Mouse (Mus musculus) MEL (cell line): ENCODE measurements around the gene Sult2b1.

Experiments used
- CTCF ChIP-seq, 3 experiments: IDR thresholded peaks in 2 of 3; conservative IDR thresholded peaks in 1 of 3; 2 replicates each; pipeline ENCODE4 v1.5.1; 2011 to 2012; ENCODE audit warnings: low read length in 3 of 3, low read depth in 2 of 3, mild to moderate bottlenecking in 2 of 3, improper control_type of control experiment in 1 of 3, inconsistent platforms in 1 of 3, mixed read lengths in 1 of 3, moderate library complexity in 1 of 3; ENCODE audit not compliant: control insufficient read depth in 1 of 3, insufficient read depth in 1 of 3, poor library complexity in 1 of 3, severe bottlenecking in 1 of 3
- EP300 ChIP-seq, 2 experiments: IDR thresholded peaks; 2 replicates each; pipeline ENCODE4 v1.6.1; 2011; ENCODE audit warnings: improper control_type of control experiment in 2 of 2, low read length in 2 of 2, low read depth in 1 of 2, mild to moderate bottlenecking in 1 of 2
- ETS1 ChIP-seq: IDR thresholded peaks from 2 replicates; pipeline ENCODE4 v1.6.1; 2012; ENCODE audit warnings: low read depth, mild to moderate bottlenecking, inconsistent platforms, low read length, improper control_type of control experiment, moderate library complexity
- MAX ChIP-seq: IDR thresholded peaks from 2 replicates; pipeline ENCODE4 v1.6.1; 2011; ENCODE audit warnings: low read length, improper control_type of control experiment
- MAZ ChIP-seq: IDR thresholded peaks from 2 replicates; pipeline ENCODE4 v1.6.1; 2012; ENCODE audit warnings: low read depth, mild to moderate bottlenecking, inconsistent platforms, low read length, improper control_type of control experiment
- POLR2A ChIP-seq, 2 experiments: IDR thresholded peaks; 2 replicates each; pipeline ENCODE4 v1.6.1; 2011 to 2012; ENCODE audit warnings: low read length in 2 of 2, mild to moderate bottlenecking in 2 of 2, control low read depth in 1 of 2, improper control_type of control experiment in 1 of 2, low read depth in 1 of 2, moderate library complexity in 1 of 2; ENCODE audit not compliant: control insufficient read depth in 1 of 2, insufficient read depth in 1 of 2, poor library complexity in 1 of 2
- POLR2AphosphoS2 ChIP-seq: IDR thresholded peaks from 2 replicates; pipeline ENCODE4 v1.6.1; 2011; ENCODE audit warnings: low read length, improper control_type of control experiment
- TBP ChIP-seq: IDR thresholded peaks from 2 replicates; pipeline ENCODE4 v1.8.0; 2011; ENCODE audit warnings: low read depth, low read length, improper control_type of control experiment
- TCF12 ChIP-seq: IDR thresholded peaks from 2 replicates; pipeline ENCODE4 v1.6.1; 2014; ENCODE audit warnings: low read depth, mild to moderate bottlenecking, inconsistent platforms, low read length, improper control_type of control experiment, moderate library complexity
- USF1 ChIP-seq: IDR thresholded peaks from 2 replicates; pipeline ENCODE4 v1.6.1; 2014; ENCODE audit warnings: low read depth, mild to moderate bottlenecking, inconsistent platforms, low read length, improper control_type of control experiment, moderate library complexity
- USF2 ChIP-seq, 2 experiments: IDR thresholded peaks; 2 replicates each; pipeline ENCODE4 v1.6.1; 2011 to 2012; ENCODE audit warnings: improper control_type of control experiment in 2 of 2, low read length in 2 of 2, borderline replicate concordance in 1 of 2, inconsistent platforms in 1 of 2, low read depth in 1 of 2, mild to moderate bottlenecking in 1 of 2; ENCODE audit not compliant: insufficient read depth in 1 of 2
- ZKSCAN1 ChIP-seq: IDR thresholded peaks from 2 replicates; pipeline ENCODE4 v1.6.1; 2012; ENCODE audit warnings: low read depth, mild to moderate bottlenecking, inconsistent platforms, low read length, improper control_type of control experiment, moderate library complexity

DNA sequence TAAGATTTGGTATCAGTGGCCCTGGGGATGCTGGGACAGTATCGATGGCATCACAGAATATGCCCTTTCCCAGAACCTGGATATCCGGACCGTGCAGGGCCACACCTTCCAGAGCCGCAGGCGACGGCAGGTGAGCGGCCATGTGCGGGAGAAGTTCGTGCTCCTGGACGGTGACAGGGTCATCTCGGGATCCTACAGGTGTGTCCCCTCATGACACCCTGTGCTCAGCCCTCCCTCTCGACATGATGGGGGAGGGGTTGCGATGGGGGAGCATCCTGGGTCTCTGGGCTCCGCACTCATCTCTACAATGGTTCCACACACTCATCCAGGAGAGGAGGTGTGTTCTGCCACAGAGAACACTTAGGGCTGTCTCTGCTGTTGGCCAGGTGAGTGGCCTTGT lies 60.7 kb downstream of the Sult2b1 start:
- no peak for TF ChIP-seq TCF12
- TF ChIP-seq CTCF (IDR thresholded peaks at IDR 0.05 in 2 of 3, conservative IDR thresholded peaks at IDR 0.05 in 1 of 3; ENCODE audit: control insufficient read depth in 1 of 3, insufficient read depth in 1 of 3, low read depth in 2 of 3, low read length in 3 of 3, poor library complexity in 1 of 3, severe bottlenecking in 1 of 3), result no peak
- no peak for TF ChIP-seq POLR2A (IDR thresholded peaks at IDR 0.05; ENCODE audit: control insufficient read depth in 1 of 2, insufficient read depth in 1 of 2, low read depth in 1 of 2, low read length in 2 of 2, poor library complexity in 1 of 2)
- TF ChIP-seq USF1, result no peak
- TF ChIP-seq TBP, result no peak
- TF ChIP-seq ETS1, result no peak
- TF ChIP-seq EP300 (IDR thresholded peaks at IDR 0.05; ENCODE audit: low read depth in 1 of 2, low read length in 2 of 2), result no peak
- TF ChIP-seq MAZ, result no peak
- no peak for TF ChIP-seq ZKSCAN1
- TF ChIP-seq MAX, result no peak
- TF ChIP-seq POLR2AphosphoS2, result no peak
- no peak for TF ChIP-seq USF2 (IDR thresholded peaks at IDR 0.05; ENCODE audit: borderline replicate concordance in 1 of 2, insufficient read depth in 1 of 2, low read depth in 1 of 2, low read length in 2 of 2)
